Mouse (Mus musculus) left cerebral cortex, adult 11 months (tissue): ENCODE results near the gene Gskip.

Experiments used
- DNase-seq: peaks from one replicate; pipeline ENCODE4 v3.0.0; 2022; ENCODE audit warnings: low spot score

Gene Gskip

DNA sequence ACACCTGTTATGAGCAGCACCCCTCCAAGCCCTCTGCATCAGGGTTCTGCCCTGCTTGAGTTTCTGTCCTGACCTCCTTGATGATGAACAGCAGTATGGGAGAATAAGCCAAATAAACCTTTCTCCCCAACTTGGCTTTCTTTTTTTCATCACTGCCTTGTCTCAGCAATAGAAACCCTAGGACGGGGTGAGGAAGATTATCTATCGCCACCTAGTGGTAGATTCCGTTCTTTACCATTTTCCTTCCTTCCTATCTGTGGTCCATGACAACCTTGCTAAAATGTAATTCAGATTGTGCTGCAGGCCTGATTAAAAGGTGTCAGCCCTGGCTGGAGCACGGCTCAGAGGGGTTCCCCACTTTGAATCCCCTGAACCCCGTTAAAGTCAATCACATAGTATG lies 38.0 kb downstream of the Gskip start:
- no peak for DNase-seq

DNA sequence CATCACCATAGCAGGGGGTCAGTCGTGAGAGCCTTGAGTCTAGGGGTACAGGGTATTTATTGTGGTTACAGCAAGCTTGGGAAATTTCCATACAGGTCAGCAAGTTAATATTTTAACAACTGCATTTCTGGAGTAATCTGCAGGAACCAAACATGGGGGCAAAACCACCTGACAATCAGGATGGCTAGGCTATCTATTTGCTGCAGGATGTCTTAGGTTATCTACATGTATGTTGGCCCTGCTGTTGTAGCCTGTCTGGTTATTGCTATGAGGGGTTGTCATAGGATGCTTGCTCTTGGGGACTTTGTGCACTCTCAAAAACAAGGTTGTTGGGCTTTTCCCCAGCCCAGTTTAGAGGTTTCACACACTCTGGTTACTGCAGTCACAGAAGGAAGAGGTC lies 40.0 kb downstream of the Gskip start:
- no peak for DNase-seq

DNA sequence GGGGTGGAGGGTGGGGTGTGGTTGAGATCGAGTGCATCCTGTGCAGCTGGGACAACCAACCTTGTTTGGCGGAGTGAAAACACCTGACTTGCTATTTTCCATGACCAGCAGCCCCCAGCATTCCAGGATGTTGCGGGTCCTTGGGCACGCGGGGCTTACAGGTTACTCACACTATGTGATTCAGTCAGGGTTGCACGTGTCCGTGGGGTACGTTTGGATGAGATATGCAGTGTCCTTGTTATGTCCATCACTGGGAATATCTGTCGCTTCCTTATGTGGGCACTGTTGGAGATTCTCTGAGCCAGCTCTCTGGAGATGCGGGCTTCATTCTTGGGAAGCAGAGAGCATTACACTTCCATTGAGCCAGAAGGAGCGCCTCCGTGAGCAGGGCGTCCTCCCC lies 41.1 kb downstream of the Gskip start:
- DNase-seq, result no peak

- DNase-seq, result no peak
Measured at GRCm38 (mm10) chr12:105727268-105727667, 42.6 kb downstream of the Gskip start.

- DNase-seq, result no peak
Measured at GRCm38 (mm10) chr12:105727964-105728363, 43.3 kb downstream of the Gskip start.

DNA sequence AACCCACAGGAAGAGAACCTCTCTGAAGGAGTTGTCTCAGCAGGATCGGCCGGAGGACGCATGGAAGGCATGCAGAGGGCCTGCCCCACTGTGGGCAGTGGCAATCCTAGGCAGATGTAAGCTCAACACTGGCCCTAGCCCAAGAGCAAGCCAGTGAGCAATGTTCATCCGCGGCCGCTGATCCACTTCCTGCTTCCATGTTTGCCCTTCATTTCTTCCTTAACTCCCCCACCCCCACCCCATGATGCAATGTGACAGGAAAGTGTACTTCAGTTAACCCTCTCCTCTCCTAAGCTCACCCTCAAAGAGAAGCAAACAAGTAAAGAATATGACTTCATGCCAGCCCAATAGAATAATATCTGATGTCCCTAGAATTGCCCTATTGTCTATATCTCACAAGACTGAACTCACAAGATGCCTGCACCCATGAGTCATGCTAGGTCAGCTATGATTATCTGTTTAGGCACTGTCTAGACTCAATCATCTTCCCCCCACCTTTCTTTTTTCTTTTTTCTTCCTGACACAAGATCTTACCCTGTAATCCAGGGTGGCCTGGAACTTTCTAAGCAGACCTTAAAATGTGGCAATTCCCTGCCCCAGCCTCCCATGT lies 46.3 kb downstream of the Gskip start:
- no peak for DNase-seq

DNA sequence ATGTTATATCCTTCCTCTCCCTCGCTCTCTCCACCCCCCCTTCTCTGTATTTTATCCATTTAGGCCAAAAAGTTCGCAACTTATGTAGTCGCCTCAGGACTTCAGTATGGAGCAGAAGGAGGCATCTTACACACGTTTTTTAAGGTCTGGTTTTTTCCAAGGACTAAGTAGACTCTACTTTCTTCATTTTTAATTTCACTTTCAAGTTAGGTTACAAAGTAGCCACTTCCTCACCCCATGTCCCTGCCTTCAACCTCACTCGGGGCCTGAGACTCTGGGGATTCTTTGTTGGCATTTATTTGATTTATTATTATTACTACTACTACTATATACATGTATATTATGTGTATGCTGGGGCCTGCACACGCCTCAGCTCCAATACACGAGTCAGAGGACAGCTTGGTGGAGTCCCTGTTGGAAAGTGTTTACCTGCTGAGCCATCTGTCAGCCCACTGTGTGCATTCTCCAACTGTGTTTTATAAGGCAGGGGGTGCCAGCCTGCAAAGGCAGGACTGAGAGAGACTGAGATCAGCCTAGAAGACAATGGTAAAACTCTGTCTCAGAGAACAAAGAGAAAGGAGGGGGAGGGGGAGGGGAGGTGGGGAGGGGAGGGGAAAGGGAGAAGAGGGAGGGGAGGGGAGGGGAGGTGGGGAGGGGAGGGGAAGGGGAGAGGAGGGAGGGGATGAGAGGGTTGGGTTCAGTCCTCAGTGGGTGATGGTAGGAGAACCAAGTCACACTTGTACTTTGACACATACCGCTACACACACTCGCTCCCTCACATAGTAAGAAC lies 48.9 kb downstream of the Gskip start:
- DNase-seq, result no peak

- DNase-seq, result no peak
Measured at GRCm38 (mm10) chr12:105735226-105735888, 50.7 kb downstream of the Gskip start.

DNA sequence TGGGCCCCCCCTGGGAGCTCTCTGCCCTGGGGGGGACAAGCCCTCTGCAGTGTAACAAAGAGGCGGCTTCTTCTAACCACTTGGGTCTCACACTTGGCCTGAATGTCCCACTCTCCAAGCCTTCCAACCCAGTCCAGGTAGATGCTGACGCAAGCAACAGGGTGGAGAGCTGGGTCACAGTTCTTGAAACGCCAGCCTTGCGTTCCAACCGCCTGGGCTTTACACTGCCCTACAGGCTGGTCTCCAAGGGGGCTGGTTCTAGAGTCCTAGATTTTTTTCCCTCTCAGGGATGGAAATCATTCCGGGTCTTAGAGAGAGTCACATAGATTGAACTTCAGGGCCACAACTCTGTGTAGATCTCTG lies 51.2 kb downstream of the Gskip start:
- DNase-seq, result no peak

GRCm38 (mm10) chr12:105738316-105739096 lies 53.9 kb downstream of the Gskip start:
- DNase-seq, result no peak

- no peak for DNase-seq
Measured at GRCm38 (mm10) chr12:105739656-105740055, 55.0 kb downstream of the Gskip start.

GRCm38 (mm10) chr12:105748114-105748513 lies 63.5 kb downstream of the Gskip start:
- no peak for DNase-seq
